Comparison of ENCODE assay signal across 8 mouse cellular contexts in the genomic region with DNA sequence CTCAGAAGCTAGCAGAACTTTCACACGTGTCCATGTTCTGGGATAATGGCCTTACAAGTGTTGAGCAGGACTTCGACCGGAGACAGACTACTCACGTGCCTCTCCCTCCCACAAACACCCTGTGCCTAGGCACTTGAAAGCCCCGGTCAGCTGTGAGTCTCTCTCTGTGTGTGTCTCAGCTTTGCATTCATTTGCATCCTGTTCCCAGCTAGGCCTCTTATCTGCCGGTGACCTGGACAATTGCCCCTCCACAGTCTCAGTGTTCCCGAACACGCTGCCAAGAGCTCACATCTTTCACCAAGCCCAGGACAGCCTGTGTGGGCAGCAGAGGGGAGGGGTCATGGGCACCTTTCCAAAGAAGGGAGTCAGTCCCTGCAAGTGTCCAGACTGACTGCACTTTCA. TPM values are rescaled to one million over a fixed set of nuclear protein-coding genes. Genes with fewer than 3 reads are reported as not detected.
A peak's percentile ranks its signal among the peaks of the same experiment; 100 is the strongest.
DNase-seq lines count a peak whose midpoint lies in the region; ATAC-seq lines count a peak whose summit lies in the region.

No protein-coding gene starts in this region.

- H3K4me2 ChIP-seq in limb, embryonic 15.5 days = no peak overlapping the region
- H3K4me2 ChIP-seq in stomach, embryonic 14.5 days (replicated peaks; ENCODE audit: low read depth, low read length) = peak overlapping the region; percentile 8; the same call in 1 of the 2 replicates

- no peaks in the 10 kb centered on the region for H3K9me3 ChIP-seq in limb, embryonic 15.5 days
- H3K9me3 ChIP-seq in stomach, embryonic 14.5 days (ENCODE audit: control insufficient read depth, low read depth, low read length) = no peaks in the 10 kb centered on the region

- peak; percentile 60 to 67 for DNase-seq in cerebellum, postnatal 10 days
- no peak for DNase-seq in cerebellum, postnatal 36 days
- DNase-seq in adrenal gland, postnatal 36 days = peak; percentile 61 to 81
- DNase-seq in heart, postnatal 14 days = peak; percentile 64 to 73
- no peak for DNase-seq in layer of hippocampus, adult 9-11 months
- no peak for DNase-seq in T-cell, adult 2 months (ENCODE audit: low spot score)

- intact Hi-C loops in heart, postnatal 14 days (cut with DNase I) = no loop called here

- no peaks in the 10 kb centered on the region for H3K36me3 ChIP-seq in limb, embryonic 15.5 days
- no peaks in the 10 kb centered on the region for H3K36me3 ChIP-seq in stomach, embryonic 14.5 days (ENCODE audit: control insufficient read depth, insufficient read depth, low read length)

- peak overlapping the region; percentile 59 for H3K4me3 ChIP-seq in limb, embryonic 15.5 days
- no peak overlapping the region for H3K4me3 ChIP-seq in stomach, embryonic 14.5 days (ENCODE audit: low read depth, low read length)

- no peak for ATAC-seq in limb, embryonic 15.5 days (ENCODE audit: insufficient number of reproducible peaks, low FRiP score, low TSS enrichment, low read depth)
- ATAC-seq in stomach, embryonic 14.5 days (ENCODE audit: insufficient number of reproducible peaks, insufficient read depth, low FRiP score, low read depth) = peak; percentile 12; the same call in 1 of the 2 replicates

- 18% methylated on average over 8 of the region's 8 CpGs for WGBS in limb, embryonic 15.5 days
- 16% methylated on average over 8 of the region's 8 CpGs for WGBS in stomach, embryonic 14.5 days

- no peak overlapping the region for H3K9ac ChIP-seq in limb, embryonic 15.5 days
- no peak overlapping the region for H3K9ac ChIP-seq in stomach, embryonic 14.5 days (replicated peaks; ENCODE audit: low read depth, low read length)

- H3K27ac ChIP-seq in limb, embryonic 15.5 days = no peak overlapping the region
- H3K27ac ChIP-seq in stomach, embryonic 14.5 days (ENCODE audit: low read length) = peak overlapping the region; percentile 78; the same call in 1 of the 2 replicates

- H3K27me3 ChIP-seq in limb, embryonic 15.5 days = peaks cover 91% of the 10 kb centered on the region
- no peaks in the 10 kb centered on the region for H3K27me3 ChIP-seq in stomach, embryonic 14.5 days (ENCODE audit: control insufficient read depth, insufficient read depth, low read length)

- peaks cover 42% of the 10 kb centered on the region for H3K4me1 ChIP-seq in limb, embryonic 15.5 days
- peaks cover 10% of the 10 kb centered on the region; the same call in 1 of the 2 replicates for H3K4me1 ChIP-seq in stomach, embryonic 14.5 days (ENCODE audit: control insufficient read depth, insufficient read depth, low read length)

RNA-seq across cellular contexts. Expression of a gene that starts 0.7 kb away (rescaled TPM):
- 1 to 10 TPM; 5.9 to 9.8 TPM for total RNA-seq in adrenal gland, postnatal 36 days (2021)
- 10 to 100 TPM; 20.3 to 20.6 TPM for total RNA-seq in heart, postnatal 14 days (2021)
- polyA plus RNA-seq in limb, embryonic 15.5 days (2015; fragmentation: Nextera tagmentation; extraction: Ambion mirVana) = 3.4 and 3.8 TPM in 2 replicates
- polyA plus RNA-seq in stomach, embryonic 14.5 days (2014; fragmentation: Nextera tagmentation; extraction: Ambion mirVana) = 6.5 and 7.6 TPM in 2 replicates

RNA-seq across cellular contexts. Expression of a gene that starts 30.2 kb away (rescaled TPM):
- total RNA-seq in adrenal gland, postnatal 36 days (2021) = 10 to 100 TPM; 12.3 to 16.7 TPM
- 10 to 100 TPM; 14.0 to 14.6 TPM for total RNA-seq in heart, postnatal 14 days (2021)
- 15.1 and 16.3 TPM in 2 replicates for polyA plus RNA-seq in limb, embryonic 15.5 days (2015; fragmentation: Nextera tagmentation; extraction: Ambion mirVana)
- polyA plus RNA-seq in stomach, embryonic 14.5 days (2014; fragmentation: Nextera tagmentation; extraction: Ambion mirVana) = 15.7 and 16.9 TPM in 2 replicates

RNA-seq across cellular contexts. Expression of a gene that starts 38.9 kb away (rescaled TPM):
- 10 to 100 TPM; 36.8 to 52.6 TPM for total RNA-seq in adrenal gland, postnatal 36 days (2021)
- total RNA-seq in heart, postnatal 14 days (2021) = 10 to 100 TPM; 47.5 to 50.8 TPM
- 26.5 and 30.0 TPM in 2 replicates for polyA plus RNA-seq in limb, embryonic 15.5 days (2015; fragmentation: Nextera tagmentation; extraction: Ambion mirVana)
- 40.7 and 41.7 TPM in 2 replicates for polyA plus RNA-seq in stomach, embryonic 14.5 days (2014; fragmentation: Nextera tagmentation; extraction: Ambion mirVana)

RNA-seq across cellular contexts. Expression of a gene that starts 51.8 kb away (rescaled TPM):
- under 1 TPM; 0.53 to 0.56 TPM for total RNA-seq in adrenal gland, postnatal 36 days (2021)
- total RNA-seq in heart, postnatal 14 days (2021) = under 1 TPM in 1 of 2 experiments, not detected in 1; 0.53 TPM
- polyA plus RNA-seq in limb, embryonic 15.5 days (2015; fragmentation: Nextera tagmentation; extraction: Ambion mirVana) = 0.65 and 0.73 TPM in 2 replicates
- 30.0 and 39.7 TPM in 2 replicates for polyA plus RNA-seq in stomach, embryonic 14.5 days (2014; fragmentation: Nextera tagmentation; extraction: Ambion mirVana)

Comparison
In these comparisons a context has a peak if more than half of its experiments do, and no peak if none do; other contexts are left out.
1. DNase-seq: peak in cerebellum, postnatal 10 days (2 of 2), adrenal gland, postnatal 36 days (2 of 2) and heart, postnatal 14 days (2 of 2); none in cerebellum, postnatal 36 days (0 of 2), layer of hippocampus, adult 9-11 months (single experiment) and T-cell, adult 2 months (single experiment).